Mouse (Mus musculus): ENCODE results near the gene Trak1. TPM values are rescaled to one million over a fixed set of nuclear protein-coding genes. Genes with fewer than 3 reads are reported as not detected.

Gene Trak1
- polyA plus RNA-seq, 1 experiment from 2014 or later: 15.2 TPM

DNA sequence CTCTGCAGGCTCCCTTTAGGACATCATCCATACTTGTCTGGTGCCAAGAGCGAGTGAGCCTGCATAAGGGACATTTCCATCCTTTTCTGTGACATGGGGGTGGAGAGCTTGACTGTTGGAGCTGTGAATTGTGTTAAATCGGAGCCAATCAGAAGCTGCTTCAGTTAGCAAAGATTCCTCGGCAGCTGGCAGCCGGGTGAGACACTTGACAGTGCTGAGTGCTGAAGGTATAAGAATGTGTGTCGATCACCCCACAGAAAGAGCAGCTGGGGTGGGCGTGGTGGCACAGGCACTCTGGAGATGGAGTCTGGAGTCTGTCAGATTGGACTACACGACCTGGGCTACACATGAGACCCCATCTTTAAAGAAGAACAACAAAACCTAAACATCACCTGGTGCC lies 13.2 kb downstream of the Trak1 start:
- H3K27ac ChIP-seq: no peak overlapping the region
- no peak overlapping the region for H3K4me2 ChIP-seq
- H3K27me3 ChIP-seq: no peaks in the 10 kb centered on the region
- WGBS: 78% methylated on average over 7 of the region's 7 CpGs
- ATAC-seq (ENCODE audit: insufficient number of reproducible peaks, insufficient read depth, low FRiP score, low TSS enrichment, low read depth): no peak
- no peaks in the 10 kb centered on the region for H3K36me3 ChIP-seq
- no peaks in the 10 kb centered on the region for H3K9me3 ChIP-seq
- no peak overlapping the region for H3K9ac ChIP-seq (replicated peaks)
- H3K4me1 ChIP-seq (replicated peaks): peaks cover 43% of the 10 kb centered on the region
- no peak overlapping the region for H3K4me3 ChIP-seq (replicated peaks)

DNA sequence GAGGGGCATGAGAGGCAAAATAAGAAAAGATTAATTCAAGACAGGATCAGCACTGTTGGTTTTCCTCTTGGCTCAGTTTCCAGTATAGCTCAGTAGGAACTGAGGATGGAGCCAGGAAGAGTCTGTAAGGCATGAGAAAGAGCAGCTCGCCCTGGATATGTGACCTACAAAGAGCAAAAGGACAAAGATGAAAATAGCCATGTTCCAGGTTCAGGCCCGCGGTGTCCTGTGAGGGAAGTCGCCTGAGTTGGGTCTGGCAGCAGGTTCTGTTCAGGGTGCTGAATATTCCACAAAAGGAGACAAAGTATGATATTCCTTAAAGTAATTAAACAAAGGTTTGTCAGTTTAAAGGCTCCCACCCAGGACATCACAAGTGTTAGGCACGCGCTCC lies 14.5 kb downstream of the Trak1 start:
- no peak for ATAC-seq (ENCODE audit: insufficient number of reproducible peaks, insufficient read depth, low FRiP score, low TSS enrichment, low read depth)
- Histone ChIP-seq H3K4me1 (replicated peaks) (peaks cover 53% of the 10 kb centered on the region), H3K4me2 (no peak overlapping the region), H3K27ac (no peak overlapping the region), H3K27me3 (no peaks in the 10 kb centered on the region), H3K4me3 (replicated peaks) (no peak overlapping the region), H3K36me3 (no peaks in the 10 kb centered on the region), H3K9ac (replicated peaks) (no peak overlapping the region), H3K9me3 (no peaks in the 10 kb centered on the region)
- 80% methylated on average over 6 of the region's 6 CpGs for WGBS

DNA sequence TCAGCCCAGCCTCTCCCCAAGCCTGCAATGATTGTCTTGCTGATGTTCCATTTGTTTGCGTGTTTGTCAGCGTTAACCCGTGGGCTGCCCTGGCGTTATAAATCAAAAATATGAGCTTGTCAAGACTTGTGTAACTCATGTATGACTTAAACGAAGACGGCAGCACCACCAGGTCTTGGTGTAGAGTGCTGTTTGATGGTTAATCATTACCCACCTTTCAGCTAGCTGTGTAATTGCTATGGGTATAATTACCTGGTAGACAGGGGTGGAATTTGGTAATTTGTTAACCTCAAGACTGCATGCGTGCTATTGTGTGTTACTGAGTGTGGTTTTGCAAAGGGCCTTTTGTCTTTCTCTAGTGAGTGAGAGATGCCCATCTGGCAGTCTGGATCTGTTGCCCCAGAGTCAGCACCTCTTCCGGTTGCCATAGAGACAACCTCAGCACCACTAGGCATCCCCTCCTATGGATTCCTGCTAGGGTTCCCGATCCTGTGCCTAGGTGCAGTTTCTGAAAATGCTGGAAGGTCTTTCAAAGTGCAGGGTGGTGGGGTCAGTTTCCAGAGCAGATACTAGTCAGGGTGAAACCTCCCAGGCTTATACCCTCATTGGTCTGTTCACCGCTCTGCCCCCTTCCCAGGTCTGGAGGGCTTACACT lies 15.1 kb downstream of the Trak1 start:
- Histone ChIP-seq H3K9me3 (no peaks in the 10 kb centered on the region), H3K4me1 (replicated peaks) (peaks cover 57% of the 10 kb centered on the region), H3K4me3 (replicated peaks) (no peak overlapping the region), H3K4me2 (no peak overlapping the region), H3K27ac (peak overlapping the region; percentile 85), H3K27me3 (no peaks in the 10 kb centered on the region), H3K36me3 (no peaks in the 10 kb centered on the region), H3K9ac (replicated peaks) (no peak overlapping the region)
- 54% methylated on average over 10 of the region's 10 CpGs for WGBS
- no peak for ATAC-seq (ENCODE audit: insufficient number of reproducible peaks, insufficient read depth, low FRiP score, low TSS enrichment, low read depth)

DNA sequence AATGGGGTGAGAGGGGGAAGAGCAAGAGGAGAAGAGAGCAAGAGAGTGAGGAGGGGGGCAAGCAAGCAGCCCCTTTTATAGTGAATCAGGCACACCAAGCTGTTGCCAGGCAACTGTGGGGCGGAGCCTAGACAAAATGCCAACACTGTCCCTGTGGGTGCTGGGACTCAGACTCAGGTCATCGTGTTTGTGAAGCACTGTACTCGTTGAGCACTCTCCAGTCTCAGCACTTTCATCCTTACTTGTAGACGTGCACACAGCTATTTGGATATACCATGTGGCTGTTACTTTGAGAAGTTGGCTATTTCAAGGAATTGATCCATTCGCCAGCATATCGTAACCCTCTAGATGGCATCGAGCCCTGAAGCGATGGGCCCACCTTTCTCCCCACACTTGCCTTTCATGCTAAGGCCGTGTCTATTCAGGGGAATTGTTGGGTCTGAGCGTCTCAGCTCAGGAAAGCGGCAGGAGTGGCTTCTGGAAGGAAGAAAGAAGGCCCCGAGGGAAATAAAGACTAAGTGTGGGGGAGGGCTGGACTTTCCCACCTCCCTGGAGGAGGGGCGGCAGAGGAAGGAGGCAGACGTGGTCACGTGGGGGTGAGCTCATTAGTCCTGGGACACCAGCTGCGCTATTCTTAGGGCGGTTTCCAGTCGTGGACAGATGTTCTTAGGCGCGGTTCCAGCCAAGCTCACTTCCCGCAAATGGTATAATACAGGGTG lies 16.5 kb downstream of the Trak1 start:
- Histone ChIP-seq H3K27ac (peak overlapping the region; percentile 85), H3K4me1 (replicated peaks) (peaks cover 60% of the 10 kb centered on the region), H3K4me2 (peak overlapping the region; percentile 69), H3K9me3 (no peaks in the 10 kb centered on the region), H3K27me3 (no peaks in the 10 kb centered on the region), H3K9ac (replicated peaks) (peak overlapping the region; percentile 45; the same call in 1 of the 2 replicates), H3K36me3 (0 out of 2 replicates have a peak, but pooled peaks cover 4% of the 10 kb centered on the region), H3K4me3 (replicated peaks) (peak overlapping the region; percentile 29)
- peak; percentile 57 for ATAC-seq (ENCODE audit: insufficient number of reproducible peaks, insufficient read depth, low FRiP score, low TSS enrichment, low read depth)
- WGBS: under 1% methylated on average over 21 of the region's 21 CpGs

DNA sequence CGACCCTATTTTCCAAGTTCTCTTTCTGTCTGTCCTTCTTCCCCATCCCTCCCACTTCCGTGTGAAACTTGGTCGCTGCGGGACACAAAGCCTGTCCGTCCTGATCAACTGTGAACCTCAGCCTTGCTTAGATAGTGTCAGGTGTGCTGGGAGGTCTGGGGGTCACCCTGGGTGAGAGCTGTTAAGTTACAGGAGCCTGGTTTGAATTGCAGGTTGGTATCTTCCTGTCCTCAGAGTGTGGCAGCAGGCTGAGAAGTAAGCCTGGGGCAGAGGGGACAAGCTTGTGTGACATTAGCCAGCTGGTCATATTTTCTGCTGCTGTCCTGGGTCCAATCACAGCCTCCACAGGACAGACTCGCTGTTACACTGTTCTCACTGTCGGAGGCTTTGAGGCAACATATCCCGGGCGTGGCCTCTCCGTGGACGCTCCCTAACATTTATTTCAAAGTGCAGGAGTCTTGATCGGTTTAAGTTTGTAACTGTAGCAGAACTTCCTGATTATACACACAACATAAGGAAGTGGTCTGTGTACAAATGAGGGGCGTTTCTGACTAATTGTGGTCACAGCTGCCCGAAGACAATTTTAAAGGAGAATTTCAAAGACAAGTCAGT lies 17.3 kb downstream of the Trak1 start:
- 0 out of 2 replicates have a peak, but pooled peaks cover 4% of the 10 kb centered on the region for H3K36me3 ChIP-seq
- peak overlapping the region; percentile 85 for H3K27ac ChIP-seq
- no peak for ATAC-seq (ENCODE audit: insufficient number of reproducible peaks, insufficient read depth, low FRiP score, low TSS enrichment, low read depth)
- H3K4me2 ChIP-seq: peak overlapping the region; percentile 69
- H3K9ac ChIP-seq (replicated peaks): peak overlapping the region; percentile 45; the same call in 1 of the 2 replicates
- H3K4me3 ChIP-seq (replicated peaks): peak overlapping the region; percentile 29
- WGBS: 10% methylated on average over 14 of the region's 14 CpGs
- no peaks in the 10 kb centered on the region for H3K27me3 ChIP-seq
- peaks cover 59% of the 10 kb centered on the region for H3K4me1 ChIP-seq (replicated peaks)
- H3K9me3 ChIP-seq: no peaks in the 10 kb centered on the region

DNA sequence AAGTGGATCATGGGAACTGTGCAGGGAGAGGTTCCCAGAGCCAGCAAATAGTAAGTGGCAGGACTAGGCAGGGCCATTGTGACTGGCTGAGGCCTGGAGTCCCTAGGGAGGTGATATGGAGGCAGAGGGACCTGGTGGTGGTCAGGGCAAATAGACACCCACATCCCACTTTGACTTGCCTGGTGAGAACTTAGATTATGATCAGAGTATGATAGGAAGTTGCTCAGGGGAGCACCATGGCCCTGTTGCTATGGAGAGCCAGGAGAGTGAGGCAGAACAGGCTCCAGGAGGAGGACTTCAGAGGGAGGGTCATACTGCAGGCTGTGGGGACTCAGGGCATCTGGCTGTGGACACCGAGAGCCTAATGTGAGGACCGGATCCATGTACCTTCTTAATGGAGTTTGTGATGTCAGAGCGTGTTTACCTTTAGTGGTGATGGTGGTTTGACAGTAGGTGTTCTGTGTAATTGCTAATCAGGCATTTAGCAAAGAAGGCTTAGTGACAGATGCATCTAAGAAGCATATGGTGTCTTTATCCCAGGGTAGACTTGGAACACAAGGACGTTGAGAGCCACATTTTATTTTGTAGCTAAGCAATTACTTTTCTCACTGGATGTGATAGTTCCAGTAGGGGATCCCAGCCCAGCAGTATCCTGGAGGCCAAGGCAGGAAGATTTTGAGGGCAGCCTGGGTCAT lies 18.7 kb downstream of the Trak1 start:
- ATAC-seq (ENCODE audit: insufficient number of reproducible peaks, insufficient read depth, low FRiP score, low TSS enrichment, low read depth): no peak
- WGBS: 65% methylated on average over 4 of the region's 4 CpGs
- H3K4me1 ChIP-seq (replicated peaks): peaks cover 68% of the 10 kb centered on the region

DNA sequence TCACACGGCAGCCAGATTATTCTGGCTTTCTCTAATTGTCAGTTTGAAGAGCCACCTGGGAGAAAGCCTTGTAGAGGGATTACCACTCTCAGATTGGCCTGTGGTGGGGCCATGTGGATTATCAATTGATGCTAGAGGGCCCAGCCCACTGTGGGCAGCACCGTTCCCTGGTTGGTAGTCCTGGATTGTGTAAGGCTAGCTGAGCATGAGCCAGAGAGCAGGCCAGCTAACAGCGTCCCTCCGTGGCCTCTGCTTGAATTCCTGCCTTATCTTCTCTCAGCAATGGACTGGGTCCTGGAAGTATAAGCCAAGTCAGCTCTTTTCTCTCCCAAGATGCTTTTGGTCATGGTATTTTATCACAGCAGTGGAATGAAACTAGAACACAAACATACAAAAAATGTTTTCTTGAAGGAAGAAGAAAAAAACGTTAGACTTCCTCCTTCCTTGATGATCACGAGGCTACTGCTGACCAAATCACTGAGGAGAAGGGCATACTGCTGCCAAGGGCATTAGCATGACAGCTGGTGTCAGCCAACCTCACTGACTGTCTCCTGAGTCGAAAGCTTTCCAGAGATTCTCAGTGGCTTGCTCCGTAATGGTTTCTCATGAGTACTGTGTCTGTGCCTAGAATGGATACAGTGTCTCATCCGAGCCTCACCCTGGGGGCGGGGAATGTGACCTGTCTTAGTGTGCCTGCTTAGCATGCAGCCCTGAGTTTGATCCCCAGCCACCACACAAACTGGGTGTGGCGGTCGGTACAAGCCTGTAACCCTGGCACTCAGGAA lies 19.5 kb downstream of the Trak1 start:
- Histone ChIP-seq H3K9me3 (no peaks in the 10 kb centered on the region), H3K4me1 (replicated peaks) (peaks cover 68% of the 10 kb centered on the region), H3K9ac (replicated peaks) (no peak overlapping the region), H3K4me2 (no peak overlapping the region), H3K27ac (no peak overlapping the region), H3K4me3 (replicated peaks) (no peak overlapping the region), H3K27me3 (no peaks in the 10 kb centered on the region), H3K36me3 (0 out of 2 replicates have a peak, but pooled peaks cover 5% of the 10 kb centered on the region)
- no peak for ATAC-seq (ENCODE audit: insufficient number of reproducible peaks, insufficient read depth, low FRiP score, low TSS enrichment, low read depth)
- WGBS: 66% methylated on average over 12 of the region's 12 CpGs

More for the DNA sequence above, 18.7 kb downstream of the Trak1 start:
- Histone ChIP-seq H3K4me3 (replicated peaks) (no peak overlapping the region), H3K27me3 (no peaks in the 10 kb centered on the region), H3K27ac (no peak overlapping the region), H3K9ac (replicated peaks) (no peak overlapping the region), H3K9me3 (no peaks in the 10 kb centered on the region), H3K4me2 (no peak overlapping the region), H3K36me3 (0 out of 2 replicates have a peak, but pooled peaks cover 4% of the 10 kb centered on the region)

DNA sequence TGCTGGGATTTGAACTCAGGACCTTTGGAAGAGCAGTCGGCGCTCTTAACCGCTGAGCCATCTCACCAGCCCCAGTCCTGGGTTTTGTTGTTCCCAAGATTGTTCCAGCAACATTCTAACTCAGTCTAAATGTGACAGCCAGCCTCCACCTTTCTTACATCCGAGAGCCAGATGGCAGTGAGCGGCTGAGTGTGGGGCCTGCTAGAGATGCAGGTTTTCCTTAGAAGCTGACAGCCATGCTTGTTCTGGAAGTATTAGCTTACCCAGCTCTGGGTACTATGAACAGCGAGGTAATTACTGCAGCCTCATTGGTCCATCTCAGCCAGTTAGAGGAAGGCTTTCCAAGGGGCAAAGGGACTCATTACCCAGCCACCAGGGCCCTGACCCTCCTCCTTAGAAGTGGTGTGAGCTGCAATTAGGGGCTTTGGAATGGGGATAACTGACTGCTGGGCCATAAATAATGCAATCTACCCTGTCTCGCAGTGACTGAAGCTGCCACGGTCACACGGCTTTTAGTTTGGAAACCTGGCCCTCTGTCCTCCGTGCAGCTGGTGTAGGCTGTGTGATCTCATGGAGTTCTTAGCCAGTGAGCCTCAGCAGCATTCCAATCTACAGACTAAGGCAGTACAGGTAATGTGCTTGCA lies 22.1 kb downstream of the Trak1 start:
- WGBS: 31% methylated on average over 10 of the region's 10 CpGs
- peak; percentile 74 for ATAC-seq (ENCODE audit: insufficient number of reproducible peaks, insufficient read depth, low FRiP score, low TSS enrichment, low read depth)

DNA sequence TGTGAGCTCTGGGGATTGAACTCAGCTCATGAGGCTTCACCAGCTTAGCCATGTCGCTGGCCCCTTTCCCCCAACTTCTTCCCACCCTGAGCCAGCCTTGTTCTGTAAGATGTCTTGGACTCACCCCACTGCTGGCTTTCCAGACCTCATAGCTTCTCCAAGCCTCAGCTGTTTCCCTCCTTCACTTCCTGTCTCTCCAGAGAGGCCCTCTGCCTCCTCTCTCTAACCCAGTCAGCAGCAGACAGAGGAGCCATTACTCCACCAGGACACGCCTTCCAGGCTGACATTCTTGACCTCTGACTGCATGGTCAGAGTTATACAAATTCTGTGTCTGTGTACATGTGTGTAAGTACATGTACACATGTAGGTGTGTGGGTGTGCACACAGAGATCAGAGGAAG lies 23.1 kb downstream of the Trak1 start:
- H3K9me3 ChIP-seq: no peaks in the 10 kb centered on the region
- ATAC-seq (ENCODE audit: insufficient number of reproducible peaks, insufficient read depth, low FRiP score, low TSS enrichment, low read depth): no peak
- peaks cover 32% of the 10 kb centered on the region for H3K4me1 ChIP-seq (replicated peaks)
- H3K27me3 ChIP-seq: no peaks in the 10 kb centered on the region
- peak overlapping the region; percentile 79 for H3K27ac ChIP-seq
- H3K36me3 ChIP-seq: 0 out of 2 replicates have a peak, but pooled peaks cover 9% of the 10 kb centered on the region
- no peak overlapping the region for H3K4me3 ChIP-seq (replicated peaks)
- no peak overlapping the region for H3K9ac ChIP-seq (replicated peaks)
- WGBS: 65% methylated on average over 2 of the region's 2 CpGs
- H3K4me2 ChIP-seq: no peak overlapping the region

More for the DNA sequence above, 22.1 kb downstream of the Trak1 start:
- H3K36me3 ChIP-seq: 0 out of 2 replicates have a peak, but pooled peaks cover 9% of the 10 kb centered on the region
- H3K9me3 ChIP-seq: no peaks in the 10 kb centered on the region
- H3K27me3 ChIP-seq: no peaks in the 10 kb centered on the region
- peak overlapping the region; percentile 79 for H3K27ac ChIP-seq
- no peak overlapping the region for H3K4me3 ChIP-seq (replicated peaks)
- H3K4me1 ChIP-seq (replicated peaks): peaks cover 42% of the 10 kb centered on the region
- no peak overlapping the region for H3K9ac ChIP-seq (replicated peaks)
- H3K4me2 ChIP-seq: no peak overlapping the region

DNA sequence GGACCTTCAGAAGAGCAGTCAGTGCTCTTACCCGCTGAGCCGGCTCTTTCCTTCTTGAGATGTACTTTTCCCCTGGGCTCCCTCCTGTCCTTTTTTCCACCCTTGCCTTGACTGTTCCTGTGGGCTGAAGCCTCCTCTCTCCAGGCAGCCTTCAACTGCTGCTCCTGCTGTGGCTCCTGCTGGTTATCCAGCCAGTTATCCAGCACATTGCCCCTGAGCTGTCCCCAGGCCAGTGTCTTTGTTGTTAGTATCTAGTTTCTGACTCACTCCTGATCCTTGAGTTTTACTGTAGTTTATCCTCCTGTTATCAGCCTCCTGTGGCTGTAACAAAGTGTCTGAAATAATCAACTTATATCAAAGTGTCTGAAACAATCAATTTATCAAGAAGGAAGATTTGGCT lies 23.8 kb downstream of the Trak1 start:
- Histone ChIP-seq H3K27me3 (no peaks in the 10 kb centered on the region), H3K27ac (no peak overlapping the region), H3K4me2 (no peak overlapping the region), H3K9ac (replicated peaks) (no peak overlapping the region), H3K4me1 (replicated peaks) (peaks cover 27% of the 10 kb centered on the region), H3K9me3 (no peaks in the 10 kb centered on the region), H3K36me3 (0 out of 2 replicates have a peak, but pooled peaks cover 9% of the 10 kb centered on the region), H3K4me3 (replicated peaks) (no peak overlapping the region)
- ATAC-seq (ENCODE audit: insufficient number of reproducible peaks, insufficient read depth, low FRiP score, low TSS enrichment, low read depth): no peak
- 95% methylated on average over 2 of the region's 2 CpGs for WGBS

Measured in limb, embryonic 12.5 days (tissue).